Mouse (Mus musculus) thymus, postnatal 10 days (tissue): ENCODE data around the gene Prom2.

Experiments used
- DNase-seq, 2 experiments: peaks; one replicate each; pipeline ENCODE4 v3.0.0; 2021; ENCODE audit warnings: low spot score in 2 of 2

The Prom2 gene

GRCm38 (mm10) chr2:127523950-127524729 is 17.1 kb downstream of the Prom2 start:
- no peak for DNase-seq

- DNase-seq = no peak
Measured at GRCm38 (mm10) chr2:127522006-127522441, 19.2 kb downstream of the Prom2 start, which contains the start of gene Kcnip3. Kcnip3 (minus strand) TSS chr2:127522094.

GRCm38 (mm10) chr2:127521172-127522005 is 19.9 kb downstream of the Prom2 start:
- no peak for DNase-seq

- DNase-seq = no peak
Measured at GRCm38 (mm10) chr2:127520123-127520522, 21.1 kb downstream of the Prom2 start.

- no peak for DNase-seq
Measured at GRCm38 (mm10) chr2:127519308-127519707, 22.0 kb downstream of the Prom2 start.

GRCm38 (mm10) chr2:127518831-127519230 is 22.4 kb downstream of the Prom2 start:
- DNase-seq = no peak

- peak; percentile 56 to 69 for DNase-seq
Measured at GRCm38 (mm10) chr2:127518273-127518672, 23.0 kb downstream of the Prom2 start.

GRCm38 (mm10) chr2:127517081-127517480 is 24.2 kb downstream of the Prom2 start:
- DNase-seq = no peak

GRCm38 (mm10) chr2:127514380-127515124 is 26.7 kb downstream of the Prom2 start:
- no peak for DNase-seq

- no peak for DNase-seq
Measured at GRCm38 (mm10) chr2:127513244-127513643, 28.0 kb downstream of the Prom2 start.

- no peak for DNase-seq
Measured at GRCm38 (mm10) chr2:127511426-127511825, 29.8 kb downstream of the Prom2 start.

- no peak for DNase-seq
Measured at GRCm38 (mm10) chr2:127507967-127508660, 33.2 kb downstream of the Prom2 start.

- peak; percentile 63 to 82 for DNase-seq
Measured at GRCm38 (mm10) chr2:127507077-127507774, 34.0 kb downstream of the Prom2 start.

GRCm38 (mm10) chr2:127506131-127506632 is 35.1 kb downstream of the Prom2 start:
- no peak for DNase-seq

GRCm38 (mm10) chr2:127505196-127505595 is 36.1 kb downstream of the Prom2 start:
- DNase-seq = no peak

- DNase-seq = no peak
Measured at GRCm38 (mm10) chr2:127503751-127504549, 37.3 kb downstream of the Prom2 start.

GRCm38 (mm10) chr2:127501061-127501460 is 40.2 kb downstream of the Prom2 start:
- peak in 1 of 2 experiments; percentile 53 for DNase-seq

GRCm38 (mm10) chr2:127498750-127499149 is 42.5 kb downstream of the Prom2 start:
- no peak for DNase-seq

- DNase-seq = no peak
Measured at GRCm38 (mm10) chr2:127496321-127496720, 44.9 kb downstream of the Prom2 start.
